Mouse (Mus musculus): ENCODE results near the gene 1700020N01Rik. TPM values are rescaled to one million over a fixed set of nuclear protein-coding genes. Genes with fewer than 3 reads are reported as not detected.

1700020N01Rik gene
- polyA plus RNA-seq, 1 experiment from 2014 or later, result not detected

DNA sequence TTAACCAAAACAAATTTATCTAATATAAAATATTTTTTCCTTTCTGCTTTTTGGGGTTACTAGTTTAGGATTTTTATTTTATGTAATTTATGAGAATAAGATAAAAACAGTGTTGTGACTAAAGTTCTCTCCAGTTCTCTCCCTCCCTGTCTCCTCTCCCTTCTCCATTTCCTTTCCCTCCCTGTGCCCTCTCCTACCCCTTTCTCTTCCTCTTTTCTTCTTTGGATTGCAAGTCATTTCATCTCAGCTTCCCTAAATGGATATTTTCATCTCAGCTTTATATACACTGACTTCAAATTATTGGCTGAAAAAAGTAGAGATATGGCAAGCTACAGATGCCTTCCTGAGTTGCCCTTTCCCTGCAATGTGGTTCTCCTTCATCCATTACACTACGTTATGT lies 26.9 kb upstream of the 1700020N01Rik start:
- Histone ChIP-seq H3K9ac (no peak overlapping the region), H3K4me3 (no peak overlapping the region), H3K27ac (replicated peaks) (no peak overlapping the region), H3K4me1 (replicated peaks) (no peaks in the 10 kb centered on the region), H3K27me3 (no peaks in the 10 kb centered on the region), H3K36me3 (no peaks in the 10 kb centered on the region), H3K9me3 (no peaks in the 10 kb centered on the region), H3K4me2 (no peak overlapping the region)
- no peak for ATAC-seq (ENCODE audit: low FRiP score, low read depth)
- WGBS, result 95% methylated on average over 1 of the region's 1 CpGs

DNA sequence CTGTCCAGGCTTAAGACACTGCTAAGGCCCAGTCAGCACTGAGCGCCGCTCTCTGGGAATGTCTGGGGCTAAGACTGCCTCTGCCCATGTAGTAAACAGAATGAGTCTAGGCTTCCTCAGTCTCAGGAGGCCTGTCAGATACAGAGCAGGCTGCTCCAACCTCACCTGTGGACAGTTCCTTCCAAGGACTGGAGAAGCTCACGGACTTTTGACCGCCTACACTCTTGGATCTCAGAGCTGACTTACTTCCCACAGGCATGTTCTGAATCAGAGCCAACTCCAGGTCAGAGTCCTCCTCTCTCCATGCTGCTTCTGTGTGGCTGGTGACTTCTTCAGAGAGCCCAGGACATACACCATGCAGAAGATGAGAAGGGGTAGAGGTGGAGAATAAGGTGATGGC lies 21.3 kb upstream of the 1700020N01Rik start:
- ATAC-seq (ENCODE audit: low FRiP score, low read depth), result no peak
- H3K4me2 ChIP-seq, result no peak overlapping the region
- 86% methylated on average over 4 of the region's 4 CpGs for WGBS

DNA sequence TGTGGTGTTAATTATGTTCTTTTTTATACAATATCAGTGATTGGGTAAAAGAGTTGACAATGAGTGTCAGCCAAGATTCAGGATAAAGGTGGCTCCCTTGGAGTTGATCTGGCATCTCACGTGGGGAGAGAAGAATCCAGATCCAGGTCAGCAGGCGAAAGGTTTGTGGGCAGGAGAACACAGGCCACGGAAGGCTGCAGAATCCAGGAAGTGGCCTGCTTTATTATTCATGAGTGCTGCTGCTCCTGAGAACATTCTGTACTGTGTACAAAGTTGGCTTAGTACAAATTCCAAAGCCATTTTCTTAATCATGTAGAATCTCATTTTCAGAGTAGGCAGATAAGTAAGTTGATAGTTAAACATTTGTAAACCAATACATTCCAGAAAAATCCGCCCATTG lies 19.2 kb upstream of the 1700020N01Rik start:
- H3K4me2 ChIP-seq, result no peak overlapping the region
- ATAC-seq (ENCODE audit: low FRiP score, low read depth), result no peak
- H3K9ac ChIP-seq, result no peak overlapping the region
- no peak overlapping the region for H3K27ac ChIP-seq (replicated peaks)
- no peak overlapping the region for H3K4me3 ChIP-seq
- H3K27me3 ChIP-seq, result no peaks in the 10 kb centered on the region
- H3K4me1 ChIP-seq (replicated peaks), result no peaks in the 10 kb centered on the region
- 82% methylated on average over 4 of the region's 4 CpGs for WGBS
- H3K36me3 ChIP-seq, result no peaks in the 10 kb centered on the region
- H3K9me3 ChIP-seq, result no peaks in the 10 kb centered on the region

More for the DNA sequence above, 21.3 kb upstream of the 1700020N01Rik start:
- H3K9me3 ChIP-seq, result no peaks in the 10 kb centered on the region
- H3K4me3 ChIP-seq, result no peak overlapping the region
- no peak overlapping the region for H3K9ac ChIP-seq
- no peak overlapping the region for H3K27ac ChIP-seq (replicated peaks)
- no peaks in the 10 kb centered on the region for H3K36me3 ChIP-seq
- no peaks in the 10 kb centered on the region for H3K27me3 ChIP-seq
- no peaks in the 10 kb centered on the region for H3K4me1 ChIP-seq (replicated peaks)

DNA sequence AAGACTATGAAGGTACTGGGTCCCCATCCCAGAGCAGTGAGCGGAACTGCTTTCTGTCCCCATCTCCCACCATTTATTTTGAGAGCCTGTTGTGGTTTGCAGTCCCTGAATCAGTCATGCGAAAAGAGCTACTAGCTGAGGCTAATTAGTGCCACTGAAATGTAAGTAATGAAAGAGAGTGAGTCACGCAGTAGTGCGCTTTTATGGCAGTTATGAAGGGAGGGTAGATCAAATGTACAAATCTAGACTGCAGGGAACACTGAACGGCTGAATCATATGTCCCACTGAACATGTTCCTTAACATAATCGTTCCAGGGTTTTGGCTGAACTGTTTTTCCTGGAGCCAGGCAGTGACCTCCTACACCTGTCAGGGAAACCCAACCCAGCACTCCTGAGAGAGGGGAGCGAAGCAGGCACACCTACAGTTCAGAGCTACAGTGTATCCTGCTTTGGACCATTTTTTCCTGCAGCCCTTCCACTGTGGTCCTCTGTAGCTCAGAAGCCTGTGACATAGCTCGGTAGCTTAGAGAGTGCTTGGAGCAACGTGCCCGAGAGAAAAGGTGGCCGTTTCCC lies 17.1 kb upstream of the 1700020N01Rik start:
- no peaks in the 10 kb centered on the region for H3K27me3 ChIP-seq
- no peak overlapping the region for H3K4me3 ChIP-seq
- H3K27ac ChIP-seq (replicated peaks), result no peak overlapping the region
- H3K9me3 ChIP-seq, result no peaks in the 10 kb centered on the region
- no peaks in the 10 kb centered on the region for H3K4me1 ChIP-seq (replicated peaks)
- 81% methylated on average over 11 of the region's 11 CpGs for WGBS
- no peaks in the 10 kb centered on the region for H3K36me3 ChIP-seq
- no peak overlapping the region for H3K9ac ChIP-seq
- ATAC-seq (ENCODE audit: low FRiP score, low read depth), result no peak; the same call in 1 of the 2 replicates
- H3K4me2 ChIP-seq, result no peak overlapping the region

DNA sequence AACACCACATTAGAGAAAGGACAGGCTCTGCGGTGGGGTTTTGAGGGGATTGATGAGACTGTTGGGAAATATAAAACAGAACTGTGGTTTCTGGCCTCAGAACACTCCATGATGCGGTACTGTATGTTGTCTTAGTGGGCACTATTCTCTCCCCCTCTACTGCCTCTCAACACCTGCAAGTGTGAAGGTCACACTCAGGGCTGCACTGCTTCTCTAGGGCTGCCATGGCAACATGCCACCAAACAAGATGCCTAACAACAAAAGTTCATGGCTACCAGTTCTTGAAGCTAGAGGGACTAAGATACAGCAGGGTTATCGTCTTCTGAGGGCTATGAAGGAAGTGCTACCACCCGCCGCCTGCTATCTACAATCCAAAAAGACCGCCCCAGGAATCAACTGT lies 15.1 kb upstream of the 1700020N01Rik start:
- no peak for ATAC-seq (ENCODE audit: low FRiP score, low read depth)
- Histone ChIP-seq H3K9me3 (no peaks in the 10 kb centered on the region), H3K9ac (no peak overlapping the region), H3K4me1 (replicated peaks) (no peaks in the 10 kb centered on the region), H3K27me3 (no peaks in the 10 kb centered on the region), H3K36me3 (no peaks in the 10 kb centered on the region), H3K4me2 (no peak overlapping the region), H3K4me3 (no peak overlapping the region), H3K27ac (replicated peaks) (no peak overlapping the region)
- 91% methylated on average over 6 of the region's 6 CpGs for WGBS

DNA sequence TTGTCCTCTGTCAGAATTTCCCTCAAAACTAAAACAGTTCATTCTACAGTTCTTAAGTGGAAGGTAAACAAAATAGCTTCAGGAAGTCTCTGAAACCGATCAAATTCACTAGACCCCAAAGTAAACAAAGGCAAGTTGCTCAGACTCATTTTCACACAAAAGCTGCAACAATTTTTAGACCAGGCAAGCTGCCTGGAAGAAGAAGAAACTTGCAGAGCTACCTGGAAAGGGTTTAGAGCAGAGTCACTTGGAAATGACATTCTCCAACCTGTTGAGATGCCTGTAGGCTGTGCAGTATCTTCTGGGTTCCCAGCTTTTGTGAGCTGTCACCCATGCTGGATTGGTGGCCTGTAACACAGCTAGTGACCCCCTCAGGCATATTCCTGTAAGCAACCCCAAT lies 11.4 kb upstream of the 1700020N01Rik start:
- H3K9ac ChIP-seq, result no peak overlapping the region
- H3K9me3 ChIP-seq, result no peaks in the 10 kb centered on the region
- no peaks in the 10 kb centered on the region for H3K27me3 ChIP-seq
- ATAC-seq (ENCODE audit: low FRiP score, low read depth), result no peak
- no peaks in the 10 kb centered on the region for H3K36me3 ChIP-seq
- H3K27ac ChIP-seq (replicated peaks), result no peak overlapping the region
- H3K4me2 ChIP-seq, result no peak overlapping the region
- WGBS, result 76% methylated on average over 1 of the region's 1 CpGs
- H3K4me1 ChIP-seq (replicated peaks), result no peaks in the 10 kb centered on the region
- H3K4me3 ChIP-seq, result no peak overlapping the region

DNA sequence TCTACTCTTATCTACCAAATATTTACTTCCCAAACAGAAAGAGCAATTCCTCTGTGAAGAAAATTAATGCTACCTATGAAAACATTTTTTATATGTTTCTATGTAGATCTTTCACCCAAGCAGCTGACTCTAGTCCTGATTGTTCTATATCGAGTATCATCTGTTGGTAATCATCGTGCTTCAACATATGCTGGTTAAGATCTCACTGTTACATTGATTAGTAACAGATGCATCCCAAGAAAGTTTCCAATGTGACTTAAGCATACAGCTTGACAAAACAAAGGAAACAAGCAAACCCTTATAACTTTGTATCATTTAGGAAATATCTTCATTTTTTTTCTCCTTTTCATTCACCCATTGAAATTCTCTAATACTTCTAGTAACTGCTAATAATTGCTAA lies 5.9 kb upstream of the 1700020N01Rik start:
- no peaks in the 10 kb centered on the region for H3K9me3 ChIP-seq
- H3K4me2 ChIP-seq, result no peak overlapping the region
- 91% methylated on average over 2 of the region's 2 CpGs for WGBS
- H3K9ac ChIP-seq, result no peak overlapping the region
- no peak overlapping the region for H3K27ac ChIP-seq (replicated peaks)
- no peak for ATAC-seq (ENCODE audit: low FRiP score, low read depth)
- H3K4me3 ChIP-seq, result no peak overlapping the region
- H3K36me3 ChIP-seq, result no peaks in the 10 kb centered on the region
- H3K4me1 ChIP-seq (replicated peaks), result no peaks in the 10 kb centered on the region
- H3K27me3 ChIP-seq, result no peaks in the 10 kb centered on the region

DNA sequence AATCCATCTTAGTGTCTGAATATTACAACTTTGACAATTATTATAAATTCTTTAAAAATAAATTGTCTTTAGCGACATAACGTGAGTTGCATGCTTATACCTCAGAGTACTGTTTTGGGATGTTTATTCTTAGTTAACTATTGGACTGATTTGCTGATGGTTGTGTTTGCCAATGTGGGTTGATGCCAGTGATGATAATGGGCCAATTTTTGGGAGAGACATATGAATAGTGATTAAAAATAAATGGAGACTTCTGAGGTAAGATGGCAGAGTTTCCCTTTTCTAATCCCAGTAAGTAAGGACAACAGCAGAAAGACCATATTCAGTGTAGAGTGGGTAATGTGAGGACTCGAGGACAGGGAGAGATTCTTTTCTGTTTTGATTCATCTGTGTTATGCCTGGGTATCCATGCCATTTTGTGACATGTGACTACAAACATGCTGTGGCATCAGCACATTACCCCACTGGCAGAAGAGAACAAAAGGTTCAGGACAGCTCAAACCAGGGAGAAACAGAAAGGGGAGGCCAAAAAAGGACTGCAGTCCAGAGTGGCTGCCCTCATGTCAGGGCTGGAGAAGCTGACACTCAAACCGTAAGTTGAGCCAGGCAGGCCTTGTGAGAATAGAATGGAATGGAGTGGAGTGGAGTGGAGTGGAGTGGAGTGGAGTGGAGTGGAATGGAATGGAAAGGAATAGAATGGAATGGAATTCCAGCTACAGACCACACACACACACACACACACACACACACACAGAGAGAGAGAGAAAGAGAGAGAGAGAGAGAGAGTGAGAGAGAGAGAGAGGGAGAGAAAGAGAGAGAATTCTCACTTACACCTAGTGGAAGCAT lies 4.7 kb upstream of the 1700020N01Rik start:
- Histone ChIP-seq H3K27ac (replicated peaks) (no peak overlapping the region), H3K9ac (no peak overlapping the region), H3K27me3 (no peaks in the 10 kb centered on the region), H3K4me1 (replicated peaks) (no peaks in the 10 kb centered on the region), H3K36me3 (no peaks in the 10 kb centered on the region), H3K4me2 (no peak overlapping the region), H3K4me3 (no peak overlapping the region), H3K9me3 (no peaks in the 10 kb centered on the region)
- 87% methylated on average over 4 of the region's 4 CpGs for WGBS
- ATAC-seq (ENCODE audit: low FRiP score, low read depth), result no peak

DNA sequence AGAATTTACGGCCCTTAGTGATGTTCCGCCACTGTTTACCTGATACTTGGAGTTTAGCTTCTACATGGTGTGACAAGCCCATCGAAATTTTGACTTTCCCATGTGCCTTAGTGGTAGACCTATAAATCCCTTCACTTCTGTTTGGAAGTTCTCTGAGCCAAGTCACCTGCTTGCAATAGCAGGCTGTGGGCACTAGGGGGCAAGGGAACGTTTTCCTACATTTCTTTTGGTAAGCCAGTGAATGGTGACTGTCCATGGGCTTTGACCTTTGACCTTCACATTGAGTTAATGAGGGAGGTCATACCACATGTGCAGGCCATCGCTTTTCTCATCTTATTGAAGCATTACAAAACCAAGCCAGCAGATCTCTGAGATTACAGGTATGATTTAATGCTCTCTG lies 8.0 kb downstream of the 1700020N01Rik start:
- 51% methylated on average over 5 of the region's 5 CpGs for WGBS
- Histone ChIP-seq H3K9ac (no peak overlapping the region), H3K27ac (replicated peaks) (no peak overlapping the region), H3K4me1 (replicated peaks) (peaks cover 11% of the 10 kb centered on the region; the same call in 1 of the 2 replicates), H3K27me3 (no peaks in the 10 kb centered on the region), H3K36me3 (no peaks in the 10 kb centered on the region), H3K9me3 (no peaks in the 10 kb centered on the region), H3K4me3 (no peak overlapping the region), H3K4me2 (no peak overlapping the region)
- no peak for ATAC-seq (ENCODE audit: low FRiP score, low read depth)

DNA sequence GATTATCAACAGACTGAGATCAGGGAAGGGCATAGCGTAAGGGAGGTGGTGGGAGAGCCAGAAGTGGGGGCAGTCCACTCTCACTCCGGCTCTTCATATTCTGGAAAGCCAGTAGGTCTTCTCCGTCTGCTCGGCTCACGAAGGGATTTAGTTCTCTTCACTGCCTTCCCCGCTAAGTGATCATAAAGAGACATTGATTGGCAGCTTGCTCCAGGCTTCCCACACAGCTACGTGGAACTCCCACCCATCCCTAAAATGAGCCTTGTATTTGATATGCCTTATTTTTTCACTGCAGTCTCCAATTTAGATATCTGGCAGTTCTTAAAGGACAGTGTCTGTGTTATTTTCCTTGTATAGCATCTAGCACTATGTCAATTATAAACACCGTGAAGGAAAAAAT lies 11.5 kb downstream of the 1700020N01Rik start:
- H3K9me3 ChIP-seq, result no peaks in the 10 kb centered on the region
- no peak overlapping the region for H3K4me3 ChIP-seq
- H3K27ac ChIP-seq (replicated peaks), result no peak overlapping the region
- no peak for ATAC-seq (ENCODE audit: low FRiP score, low read depth)
- 70% methylated on average over 8 of the region's 8 CpGs for WGBS
- no peak overlapping the region for H3K9ac ChIP-seq
- peaks cover 11% of the 10 kb centered on the region; the same call in 1 of the 2 replicates for H3K4me1 ChIP-seq (replicated peaks)
- H3K4me2 ChIP-seq, result no peak overlapping the region
- H3K36me3 ChIP-seq, result no peaks in the 10 kb centered on the region
- H3K27me3 ChIP-seq, result no peaks in the 10 kb centered on the region

DNA sequence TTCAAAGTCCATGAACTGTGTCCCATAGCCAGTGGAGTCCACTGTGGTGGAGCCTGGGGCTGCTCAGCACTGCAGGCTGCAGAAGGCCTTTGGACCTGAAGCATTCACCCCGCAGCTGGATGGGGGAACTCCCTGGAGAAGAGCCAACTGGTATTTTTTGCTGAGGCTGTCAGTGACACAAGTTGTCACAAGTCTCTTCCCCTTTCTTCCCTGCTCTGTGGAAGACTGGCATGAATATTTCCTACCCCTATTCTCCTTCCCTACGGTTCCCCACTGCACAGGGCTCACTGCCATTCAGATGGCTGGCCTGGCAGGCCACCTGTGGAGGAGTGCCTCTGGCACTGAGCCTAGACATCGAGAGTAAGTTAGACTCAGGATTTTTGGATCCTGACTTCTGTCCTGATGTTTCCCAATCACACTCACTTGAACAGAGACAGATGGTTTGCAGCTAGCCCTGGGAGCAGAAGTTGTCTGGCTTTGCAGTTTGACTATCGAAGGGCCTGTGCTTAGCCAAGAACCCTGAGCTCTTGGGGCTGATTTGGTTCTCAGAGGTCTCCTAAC lies 12.1 kb downstream of the 1700020N01Rik start:
- no peaks in the 10 kb centered on the region for H3K27me3 ChIP-seq
- H3K9ac ChIP-seq, result no peak overlapping the region
- no peaks in the 10 kb centered on the region for H3K36me3 ChIP-seq
- no peaks in the 10 kb centered on the region for H3K9me3 ChIP-seq
- 43% methylated on average over 4 of the region's 4 CpGs for WGBS
- peak; percentile 77 for ATAC-seq (ENCODE audit: low FRiP score, low read depth)
- peaks cover 11% of the 10 kb centered on the region; the same call in 1 of the 2 replicates for H3K4me1 ChIP-seq (replicated peaks)
- no peak overlapping the region for H3K27ac ChIP-seq (replicated peaks)
- no peak overlapping the region for H3K4me2 ChIP-seq
- H3K4me3 ChIP-seq, result no peak overlapping the region

DNA sequence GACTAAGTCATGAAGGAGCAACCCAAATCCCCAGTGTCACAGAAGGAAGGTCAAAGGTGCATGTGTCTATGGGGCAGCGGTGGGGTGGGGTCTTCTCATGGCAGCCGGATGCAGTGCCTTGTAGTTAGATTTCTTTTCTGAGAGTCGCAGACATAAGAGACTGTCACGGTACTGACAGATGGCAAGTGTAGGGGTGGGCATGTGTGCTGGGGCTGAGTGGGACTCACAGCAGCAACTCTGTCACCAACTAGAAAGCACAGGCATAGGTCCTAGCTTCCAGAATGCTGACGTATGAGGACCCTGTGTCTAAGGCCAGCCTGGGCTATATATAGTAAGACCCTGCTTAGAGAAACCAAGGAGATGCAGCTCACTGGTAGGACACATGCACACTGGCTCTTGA lies 12.7 kb downstream of the 1700020N01Rik start:
- H3K27ac ChIP-seq (replicated peaks), result no peak overlapping the region
- H3K4me3 ChIP-seq, result no peak overlapping the region
- no peak overlapping the region for H3K9ac ChIP-seq
- 63% methylated on average over 5 of the region's 5 CpGs for WGBS
- no peaks in the 10 kb centered on the region for H3K9me3 ChIP-seq
- H3K36me3 ChIP-seq, result no peaks in the 10 kb centered on the region
- H3K4me1 ChIP-seq (replicated peaks), result peaks cover 11% of the 10 kb centered on the region; the same call in 1 of the 2 replicates
- no peaks in the 10 kb centered on the region for H3K27me3 ChIP-seq
- ATAC-seq (ENCODE audit: low FRiP score, low read depth), result peak; percentile 55; the same call in 1 of the 2 replicates
- H3K4me2 ChIP-seq, result no peak overlapping the region

Data from hindbrain, embryonic 15.5 days (tissue).